Mouse (Mus musculus) heart, postnatal 0 days (tissue): ENCODE measurements around the gene Fosl1. TPM values are rescaled to one million over a fixed set of nuclear protein-coding genes. Genes with fewer than 3 reads are reported as not detected.

Source experiments
- ATAC-seq: fragments of 200-750 bp; cut with Nextera tagmentation; 2 replicates; pipeline ENCODE4 v1.8.0; 2017; ENCODE audit warnings: low read depth, moderate number of reproducible peaks, moderate library complexity; ENCODE audit not compliant: insufficient read depth
- DNase-seq: peaks from one replicate; pipeline ENCODE4 v3.0.0-alpha.2; 2016; ENCODE audit warnings: low spot score
- H3K27ac ChIP-seq: fragments of 300-500 bp; sonication (generic); 2 replicates; pipeline ENCODE4 v1.5.1; 2014; ENCODE audit warnings: low read depth, mild to moderate bottlenecking
- H3K27me3 ChIP-seq: fragments of 300-500 bp; sonication (generic); 2 replicates; pipeline ENCODE4 v1.6.1; 2014; ENCODE audit warnings: low read length, mixed read lengths; ENCODE audit not compliant: control insufficient read depth, insufficient read depth
- H3K36me3 ChIP-seq: fragments of 300-500 bp; sonication (generic); replicated peaks from 2 replicates; pipeline ENCODE4 v1.6.1; 2014; ENCODE audit warnings: low read length, mixed read lengths; ENCODE audit not compliant: control insufficient read depth, insufficient read depth
- H3K4me1 ChIP-seq: fragments of 300-500 bp; sonication (generic); 2 replicates; pipeline ENCODE4 v1.6.1; 2014; ENCODE audit warnings: antibody characterized with exemption; ENCODE audit not compliant: control insufficient read depth, insufficient read depth
- H3K4me2 ChIP-seq: fragments of 300-500 bp; sonication (generic); 2 replicates; pipeline ENCODE4 v1.6.1; 2014; ENCODE audit warnings: low read depth, mild to moderate bottlenecking, low read length, moderate library complexity
- H3K4me3 ChIP-seq: fragments of 300-500 bp; sonication (generic); 2 replicates; pipeline ENCODE4 v1.5.1; 2014; ENCODE audit warnings: low read depth, low read length
- H3K9ac ChIP-seq: fragments of 300-500 bp; sonication (generic); replicated peaks from 2 replicates; pipeline ENCODE4 v1.6.1; 2014; ENCODE audit warnings: low read depth, low read length, mixed read lengths
- H3K9me3 ChIP-seq: fragments of 300-500 bp; sonication (generic); replicated peaks from 2 replicates; pipeline ENCODE4 v1.6.1; 2016; ENCODE audit warnings: low read length; ENCODE audit not compliant: control insufficient read depth
- CTCF ChIP-seq: IDR thresholded peaks from 2 replicates; pipeline ENCODE4 v1.5.1; 2016; ENCODE audit warnings: antibody characterized with exemption, control low read depth, low read depth
- EP300 ChIP-seq: IDR thresholded peaks from 2 replicates; pipeline ENCODE4 v1.6.1; 2016; ENCODE audit warnings: antibody characterized with exemption, low read depth
- WGBS: fragments of 180-500 bp; shearing (Covaris S2); extraction: QIAGEN DNeasy Blood & Tissue Kit; methylation state at CpG from one replicate; pipeline ENCODE4 v1.1.7; 2014; 5-methylcytosine and 5-hydroxymethylcytosine counted together
- polyA plus RNA-seq: library from polyadenylated mRNA; unstranded; fragments of >200 nt; fragmentation: Nextera tagmentation; extraction: Ambion mirVana; gene quantifications from 2 replicates; pipeline ENCODE4 v1.2.1, GENCODE M21; 2015
- total RNA-seq: library from RNA; depleted of rRNA; stranded (reverse); fragments of >200 nt; gene quantifications from 2 replicates; pipeline ENCODE4 v1.2.3, GENCODE M21; 2014; ENCODE audit warnings: low replicate concordance

Gene Fosl1
- total and polyA plus RNA-seq, 2 experiments from 2014 or later = 0.12 TPM; not detected in 1

- Histone ChIP-seq H3K36me3 (peaks cover 73% of the 10 kb centered on the region), H3K27ac (no peak overlapping the region), H3K4me1 (no peaks in the 10 kb centered on the region), H3K4me3 (no peak overlapping the region), H3K9me3 (no peaks in the 10 kb centered on the region), H3K27me3 (no peaks in the 10 kb centered on the region), H3K4me2 (no peak overlapping the region), H3K9ac (no peak overlapping the region)
- no peak for ATAC-seq
- TF ChIP-seq EP300 = no peak
- TF ChIP-seq CTCF = no peak
- no peak for DNase-seq
- WGBS = 92% methylated on average over 10 of the region's 10 CpGs
These were observed 34.1 kb downstream of the Fosl1 start for GRCm38 (mm10) chr19:5481398-5481797.

- TF ChIP-seq CTCF (no peak), EP300 (no peak)
- H3K4me1 ChIP-seq = peaks cover 9% of the 10 kb centered on the region; the same call in 1 of the 2 replicates
- no peak overlapping the region for H3K27ac ChIP-seq
- no peaks in the 10 kb centered on the region for H3K9me3 ChIP-seq
- H3K9ac ChIP-seq = no peak overlapping the region
- DNase-seq (no peak), ATAC-seq (no peak)
- H3K4me2 ChIP-seq = no peak overlapping the region
- 92% methylated on average over 19 of the region's 19 CpGs for WGBS
- H3K27me3 ChIP-seq = no peaks in the 10 kb centered on the region
- H3K36me3 ChIP-seq = peaks cover 68% of the 10 kb centered on the region
- H3K4me3 ChIP-seq = no peak overlapping the region
These were observed 36.3 kb downstream of the Fosl1 start for GRCm38 (mm10) chr19:5483386-5484359.

DNA sequence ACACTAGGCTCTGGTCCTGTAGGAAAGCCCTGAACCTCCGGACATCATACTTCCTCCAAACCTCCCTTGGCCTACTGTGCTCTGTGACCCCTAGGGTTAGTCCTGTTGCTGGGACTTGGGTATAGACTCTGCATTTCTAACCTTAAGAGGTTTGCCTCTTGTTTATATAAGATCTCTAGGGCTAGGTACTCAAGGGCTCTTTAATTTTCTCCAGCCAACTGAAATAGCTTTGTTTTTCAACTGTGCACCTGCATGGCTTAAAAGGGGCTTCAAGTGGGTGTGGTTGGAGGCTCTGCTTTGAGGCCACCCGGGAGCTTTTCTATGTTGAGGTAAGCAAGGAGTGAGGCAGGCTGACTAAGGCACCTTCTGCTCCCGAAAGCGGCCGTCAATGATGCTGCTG, 37.1 kb downstream of the Fosl1 start:
- no peak for DNase-seq
- Histone ChIP-seq H3K9me3 (no peaks in the 10 kb centered on the region), H3K27ac (no peak overlapping the region), H3K4me3 (no peak overlapping the region), H3K36me3 (peaks cover 68% of the 10 kb centered on the region), H3K4me2 (no peak overlapping the region), H3K4me1 (peaks cover 12% of the 10 kb centered on the region; the same call in 1 of the 2 replicates), H3K27me3 (no peaks in the 10 kb centered on the region), H3K9ac (no peak overlapping the region)
- no peak for ATAC-seq
- WGBS = 83% methylated on average over 5 of the region's 5 CpGs
- no peak for TF ChIP-seq EP300

DNA sequence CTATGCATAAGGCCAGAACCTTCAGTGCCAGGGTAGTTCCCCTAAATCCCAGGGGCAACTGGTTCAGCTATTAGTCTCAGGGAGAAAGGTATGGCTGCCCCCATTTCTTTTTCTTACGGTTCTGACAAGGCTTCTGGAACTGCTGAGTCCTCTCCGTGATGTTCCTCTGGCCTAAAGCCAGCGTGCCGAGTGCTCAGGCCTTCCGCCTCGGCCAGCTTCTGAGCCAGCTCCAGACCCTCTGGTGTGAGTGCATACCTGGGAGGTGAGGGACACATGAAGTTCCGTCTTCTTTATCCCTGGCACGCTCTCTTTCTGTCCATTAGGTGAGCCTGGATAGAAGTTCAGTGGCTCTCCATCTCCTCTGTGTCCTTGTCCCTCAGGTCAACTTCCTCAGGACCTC, 38.0 kb downstream of the Fosl1 start:
- Histone ChIP-seq H3K9me3 (no peaks in the 10 kb centered on the region), H3K27ac (no peak overlapping the region), H3K9ac (no peak overlapping the region), H3K4me3 (no peak overlapping the region), H3K27me3 (no peaks in the 10 kb centered on the region), H3K4me1 (peaks cover 12% of the 10 kb centered on the region; the same call in 1 of the 2 replicates), H3K36me3 (peaks cover 60% of the 10 kb centered on the region), H3K4me2 (no peak overlapping the region)
- WGBS = 71% methylated on average over 8 of the region's 8 CpGs
- no peak for ATAC-seq
- TF ChIP-seq EP300 = no peak
- no peak for TF ChIP-seq CTCF
- no peak for DNase-seq

GRCm38 (mm10) chr19:5485821-5486220, 38.5 kb downstream of the Fosl1 start:
- Histone ChIP-seq H3K4me3 (no peak overlapping the region), H3K9ac (no peak overlapping the region), H3K4me2 (no peak overlapping the region), H3K4me1 (peaks cover 12% of the 10 kb centered on the region; the same call in 1 of the 2 replicates), H3K27ac (no peak overlapping the region), H3K9me3 (no peaks in the 10 kb centered on the region), H3K27me3 (no peaks in the 10 kb centered on the region), H3K36me3 (peaks cover 55% of the 10 kb centered on the region)
- ATAC-seq (no peak), DNase-seq (no peak)
- TF ChIP-seq CTCF (no peak), EP300 (no peak)
- 90% methylated on average over 7 of the region's 7 CpGs for WGBS
